Mouse (Mus musculus) liver, embryonic 14.5 days (tissue): ENCODE measurements around the gene Tgtp2.
"Not testable (repeated sequence)": the region's sequence is repeated elsewhere in the genome, so short reads cannot be mapped to it uniquely, and the experiment has no call there.

Experiments used
- CTCF ChIP-seq: IDR thresholded peaks from 2 replicates; pipeline ENCODE4 v1.5.1; 2016; ENCODE audit warnings: antibody characterized with exemption, low read depth, control low read depth
- EP300 ChIP-seq: IDR thresholded peaks from 2 replicates; pipeline ENCODE4 v1.6.1; 2016; ENCODE audit warnings: antibody characterized with exemption, low read depth

- not testable (repeated sequence) for TF ChIP-seq CTCF, EP300
Observed at GRCm38 (mm10) chr11:49051894-49052293, 12.1 kb downstream of the Tgtp2 start.
